Mouse (Mus musculus): ENCODE measurements at regions not wholly inside any gene's neighbourhood (a gene's known extent, or its start where the extent isn't known, plus 50 kb on each side); places are given as distances from the start of the nearest gene placed in this dataset.

DNA sequence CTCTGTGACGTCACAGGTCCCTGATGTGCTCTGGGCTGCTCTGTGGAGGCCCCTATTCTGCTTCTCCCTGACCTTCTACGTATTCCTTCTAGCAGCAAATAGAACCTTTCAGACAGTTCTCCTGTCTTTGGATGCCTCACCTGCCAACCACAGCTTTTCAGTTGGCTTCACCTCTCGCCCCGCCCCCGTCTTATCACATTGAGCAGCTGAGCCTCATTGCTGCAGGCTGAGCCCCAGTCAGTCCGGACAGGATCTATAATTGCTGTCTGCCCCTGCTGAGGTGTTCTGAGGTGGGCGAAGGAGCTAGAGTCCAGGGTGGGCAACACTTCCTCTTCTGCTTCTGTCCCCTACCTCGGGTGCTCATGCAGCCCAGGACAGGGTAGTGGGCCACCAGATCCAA is 556.5 kb downstream of the Gm19410 start:
- no peak for TF ChIP-seq CTCF (IDR thresholded peaks at IDR 0.05 in 2 of 3, conservative IDR thresholded peaks at IDR 0.05 in 1 of 3; ENCODE audit: control insufficient read depth in 1 of 3, insufficient read depth in 1 of 3, low read depth in 2 of 3, low read length in 3 of 3, poor library complexity in 1 of 3, severe bottlenecking in 1 of 3)
- no peak for TF ChIP-seq POLR2A (IDR thresholded peaks at IDR 0.05; ENCODE audit: control insufficient read depth in 1 of 2, insufficient read depth in 1 of 2, low read depth in 1 of 2, low read length in 2 of 2, poor library complexity in 1 of 2)
- TF ChIP-seq CHD2 (IDR thresholded peaks at IDR 0.05; ENCODE audit: low read length): no peak
- TF ChIP-seq EP300 (IDR thresholded peaks at IDR 0.05; ENCODE audit: low read depth in 1 of 2, low read length in 2 of 2): no peak
- no peak for TF ChIP-seq JUND (IDR thresholded peaks at IDR 0.05; ENCODE audit: low read depth, low read length)
- no peak for TF ChIP-seq SIN3A (IDR thresholded peaks at IDR 0.05; ENCODE audit: low read length)
- TF ChIP-seq MAX (IDR thresholded peaks at IDR 0.05; ENCODE audit: low read length): no peak
- no peak for TF ChIP-seq NRF1 (IDR thresholded peaks at IDR 0.05; ENCODE audit: insufficient read depth, low read depth, low read length, poor library complexity, severe bottlenecking)

All from MEL (cell line).